Mouse (Mus musculus): ENCODE measurements around the gene Pde4a. TPM values are rescaled to one million over a fixed set of nuclear protein-coding genes. Genes with fewer than 3 reads are reported as not detected.
"Not testable (repeated sequence)": the region's sequence is repeated elsewhere in the genome, so short reads cannot be mapped to it uniquely, and the experiment has no call there.

Pde4a gene
- total RNA-seq, 2 experiments from 2014 or later = 6.2 to 13.3 TPM

DNA sequence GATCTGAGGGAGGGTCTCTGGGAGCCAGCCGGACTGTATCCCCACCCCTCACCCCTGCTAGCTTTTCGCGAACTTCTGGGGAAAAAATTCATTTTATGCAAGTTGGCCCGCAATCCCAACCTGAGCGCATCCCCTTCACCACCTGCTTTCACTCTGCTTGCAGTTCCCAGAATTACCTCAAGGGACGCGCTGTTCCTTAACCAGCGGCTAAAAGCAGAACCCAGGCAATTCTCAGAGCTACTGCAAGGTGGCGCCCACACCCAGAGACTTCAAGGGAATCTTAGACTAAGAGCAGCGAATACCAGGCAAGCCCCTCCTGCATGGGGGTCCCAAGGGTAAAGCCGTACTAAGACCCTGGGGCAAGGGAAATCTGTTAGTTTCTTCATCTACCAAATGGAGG, 75.8 kb downstream of the Pde4a start:
- DNase-seq (ENCODE audit: low spot score in 2 of 2) = peak; percentile 64 to 67

DNA sequence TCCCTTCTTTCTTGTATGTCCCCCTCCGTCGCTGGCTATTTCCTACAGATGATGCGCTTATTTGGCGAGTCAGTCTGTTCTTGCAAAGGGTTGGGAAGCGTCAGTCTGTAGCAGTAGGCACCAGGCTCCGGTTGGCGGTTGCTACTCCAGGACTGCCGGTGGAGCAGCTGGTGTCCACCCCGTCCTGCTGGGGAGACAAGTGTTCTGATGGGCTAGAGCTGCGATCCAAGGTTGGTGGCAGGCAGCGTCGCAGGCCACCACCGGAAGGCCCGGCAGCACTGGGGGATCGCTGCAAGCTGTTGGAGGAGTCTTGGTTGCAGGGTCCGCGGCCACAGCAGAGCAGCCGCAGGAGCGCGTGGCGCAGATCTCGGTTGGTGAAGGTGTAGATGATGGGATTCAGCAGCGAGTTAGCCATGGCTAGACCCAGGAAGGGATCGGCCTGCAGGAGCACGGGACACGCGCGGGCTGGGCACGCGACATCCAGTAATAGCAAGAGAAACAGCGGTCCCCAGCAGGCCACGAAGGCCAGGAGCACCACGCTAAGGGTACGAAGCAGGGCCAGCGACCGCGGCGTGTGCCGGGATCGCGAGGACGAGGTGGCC, 78.4 kb downstream of the Pde4a start:
- no peak for DNase-seq (ENCODE audit: low spot score in 2 of 2)

DNA sequence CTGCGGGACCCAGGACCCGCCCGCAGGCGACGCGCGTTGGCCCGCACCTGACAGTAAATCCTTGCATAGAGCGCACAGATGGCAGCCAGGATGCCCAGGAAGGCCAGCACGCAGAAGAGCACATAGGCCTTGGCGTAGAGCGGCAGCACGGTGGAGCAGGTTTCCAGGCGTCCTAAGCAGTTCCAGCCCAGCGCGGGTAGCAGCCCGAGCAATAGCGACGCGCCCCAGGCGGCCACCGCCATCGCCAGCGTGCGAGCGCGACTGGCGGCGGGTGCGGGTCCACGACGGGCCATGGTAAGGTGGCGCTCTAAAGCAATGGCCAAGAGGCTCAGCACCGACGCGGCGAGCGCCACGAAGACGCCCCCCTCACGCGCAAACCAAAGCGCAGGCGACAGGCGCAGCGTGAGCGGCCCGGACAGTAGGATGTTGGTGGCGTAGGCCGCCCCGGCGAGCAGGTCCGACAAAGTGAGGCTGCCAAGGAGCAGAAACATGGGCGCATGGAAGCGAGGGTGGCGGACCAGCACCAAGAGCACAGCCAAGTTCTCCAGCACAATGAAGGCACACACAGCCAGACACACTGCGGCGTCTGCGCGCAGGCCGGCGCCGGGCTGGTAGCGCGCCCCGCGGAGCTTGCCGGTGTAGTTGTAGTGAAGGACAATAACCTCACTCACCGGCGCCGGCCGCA, 79.1 kb downstream of the Pde4a start:
- DNase-seq (ENCODE audit: low spot score in 2 of 2) = no peak

DNA sequence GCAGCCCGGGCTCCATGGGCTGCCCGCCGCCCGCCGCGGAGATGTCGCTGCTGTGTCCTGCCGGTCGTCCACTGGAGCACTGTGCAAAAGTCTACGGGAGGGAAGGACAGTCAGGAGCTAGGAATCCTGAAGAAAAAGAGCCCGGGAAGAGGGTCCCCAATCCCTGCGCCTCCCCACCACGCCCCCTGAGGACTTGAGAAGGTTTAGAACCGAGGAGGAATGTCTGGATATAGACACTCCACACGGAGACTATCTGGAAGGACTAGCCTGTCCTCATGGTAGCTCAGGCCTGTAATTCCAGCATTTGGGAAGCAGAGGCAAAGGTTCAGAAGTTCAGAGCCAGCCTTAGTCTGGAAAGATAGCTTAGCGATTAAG, 79.6 kb downstream of the Pde4a start:
- DNase-seq (ENCODE audit: low spot score in 2 of 2) = no peak

DNA sequence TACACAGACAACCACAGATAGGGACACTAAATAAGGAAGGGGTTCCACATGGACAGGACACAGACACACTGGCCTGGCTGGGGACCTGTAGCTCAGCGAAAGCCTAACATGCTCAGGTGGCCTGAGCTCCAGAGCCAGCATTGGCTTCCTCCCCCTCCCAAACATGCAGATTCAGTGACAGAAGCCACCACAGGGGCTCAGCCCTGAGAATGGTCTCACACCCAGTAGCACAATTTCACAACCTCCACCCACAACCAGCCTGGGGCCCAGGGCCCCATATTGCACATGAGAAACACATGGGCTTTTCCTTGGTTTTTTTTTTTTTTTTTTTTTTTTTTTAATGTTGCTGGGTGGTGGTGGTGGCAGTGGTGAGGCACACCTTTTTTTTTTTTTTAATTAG, 80.8 kb downstream of the Pde4a start:
- DNase-seq (ENCODE audit: low spot score in 2 of 2) = no peak

DNA sequence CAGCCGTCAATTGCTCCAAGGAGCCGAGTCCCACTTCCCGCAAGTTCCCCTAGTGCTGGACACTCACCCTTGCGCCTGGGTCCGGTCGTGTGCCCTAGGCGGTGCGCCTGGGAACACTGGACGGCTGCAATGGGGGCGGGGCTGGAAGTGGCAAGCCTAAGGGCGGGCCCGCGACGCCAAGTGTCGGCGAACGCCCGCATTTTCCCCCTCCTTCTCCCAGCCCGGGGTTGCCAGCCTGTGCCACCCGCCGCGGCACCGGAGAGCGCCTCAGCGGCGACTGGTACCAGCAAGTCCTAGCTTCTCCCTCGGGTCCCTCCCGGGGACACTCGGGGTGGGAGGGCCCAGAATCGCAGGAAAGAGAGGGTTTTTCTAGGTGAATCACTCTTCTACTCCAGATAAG, 82.8 kb downstream of the Pde4a start, which contains the start of gene S1pr5:
Gene S1pr5 (minus strand): TSS at position 118 of the 400 bp plus-strand sequence.
- DNase-seq (ENCODE audit: low spot score in 2 of 2) = peak; percentile 26 to 53

DNA sequence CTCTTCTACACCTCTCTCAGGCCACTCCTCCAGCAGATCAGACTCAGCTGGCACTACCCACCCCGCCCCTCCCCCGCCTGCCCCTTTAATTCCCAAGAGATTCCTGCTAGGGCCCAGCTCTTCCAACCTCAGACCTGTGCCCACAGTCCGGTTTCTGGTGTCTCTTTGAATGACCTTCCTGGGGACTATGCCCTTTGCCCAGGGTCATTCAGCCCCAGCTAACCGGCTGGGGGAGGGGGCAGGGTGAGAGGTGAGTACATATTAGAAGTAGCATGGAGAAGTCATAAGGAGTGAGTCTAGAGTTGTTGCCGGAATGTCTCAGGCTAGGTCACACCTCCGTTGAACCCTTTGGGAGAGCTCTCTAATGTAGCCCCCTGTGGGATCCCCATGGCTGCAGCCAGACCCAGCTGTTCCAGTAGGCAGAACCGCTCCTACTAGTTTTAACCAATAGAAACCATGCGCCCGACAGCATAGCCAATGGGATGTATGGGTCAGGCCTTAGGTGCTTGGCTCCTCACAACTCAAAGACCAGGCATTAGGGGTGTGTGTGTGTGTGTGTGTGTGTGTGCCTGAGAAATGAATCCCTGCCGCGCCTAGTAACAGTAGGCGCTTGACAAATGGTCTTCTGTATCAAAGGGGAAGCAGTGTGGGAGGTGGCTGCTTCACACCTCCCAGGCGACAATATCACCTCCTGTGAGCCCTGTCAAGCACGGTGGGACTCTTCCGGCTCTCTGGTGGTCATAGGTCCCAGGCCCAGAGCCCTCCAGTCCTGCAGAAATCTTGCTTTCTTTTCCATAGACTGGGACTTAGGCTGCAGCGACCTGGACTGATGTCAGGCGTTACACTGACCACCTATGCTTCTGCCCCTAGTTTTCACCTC, 84.4 kb downstream of the Pde4a start:
- no peak for DNase-seq (ENCODE audit: low spot score in 2 of 2)

DNA sequence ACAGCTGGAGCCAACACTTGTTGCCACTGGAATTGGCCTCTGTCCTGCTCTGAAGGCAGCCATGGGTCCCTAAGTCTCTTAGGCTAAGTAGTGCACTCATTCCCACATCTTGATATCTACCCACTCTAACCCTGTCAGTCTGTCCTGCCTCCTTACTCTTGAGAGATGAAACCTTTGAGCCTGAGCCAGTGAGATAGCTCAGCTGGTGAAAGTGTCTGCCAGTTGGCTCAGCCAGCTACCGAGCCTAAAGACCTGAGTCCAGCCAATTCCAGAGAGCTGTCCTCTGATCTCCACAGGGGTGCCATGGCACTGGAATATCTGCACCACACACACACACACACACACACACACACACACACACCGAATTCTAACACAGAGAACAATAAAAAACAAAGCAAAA, 85.0 kb downstream of the Pde4a start:
- DNase-seq (ENCODE audit: low spot score in 2 of 2) = no peak

DNA sequence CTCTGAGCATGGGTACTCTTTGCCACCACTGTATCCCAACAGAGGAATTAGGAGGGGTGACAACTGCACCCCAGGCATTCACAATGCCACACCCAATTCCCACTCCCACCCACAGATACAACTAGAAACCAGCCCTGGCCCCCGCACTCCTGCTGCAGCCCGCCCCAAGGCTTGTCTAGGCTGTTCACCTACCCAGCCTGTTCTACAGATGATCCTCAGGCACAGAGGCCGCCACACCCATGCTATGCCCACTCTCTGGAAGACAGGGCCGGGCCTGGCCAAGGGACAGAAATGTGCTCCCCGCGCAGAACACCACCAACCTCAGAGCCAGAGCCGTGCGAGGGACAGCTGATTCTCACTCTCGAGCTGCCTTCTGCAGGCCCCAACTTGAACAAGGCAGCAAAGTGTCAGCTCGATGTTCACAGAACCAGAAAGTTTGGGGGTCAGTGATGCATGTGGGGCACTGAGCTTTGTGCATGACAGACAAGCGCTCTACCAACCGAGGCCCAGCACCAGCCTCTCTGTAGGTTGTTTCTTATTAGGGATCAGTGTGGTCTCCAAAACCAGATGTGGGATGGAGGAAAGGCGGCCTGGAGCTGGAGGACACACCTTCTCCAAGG, 85.7 kb downstream of the Pde4a start:
- DNase-seq (ENCODE audit: low spot score in 2 of 2) = no peak

DNA sequence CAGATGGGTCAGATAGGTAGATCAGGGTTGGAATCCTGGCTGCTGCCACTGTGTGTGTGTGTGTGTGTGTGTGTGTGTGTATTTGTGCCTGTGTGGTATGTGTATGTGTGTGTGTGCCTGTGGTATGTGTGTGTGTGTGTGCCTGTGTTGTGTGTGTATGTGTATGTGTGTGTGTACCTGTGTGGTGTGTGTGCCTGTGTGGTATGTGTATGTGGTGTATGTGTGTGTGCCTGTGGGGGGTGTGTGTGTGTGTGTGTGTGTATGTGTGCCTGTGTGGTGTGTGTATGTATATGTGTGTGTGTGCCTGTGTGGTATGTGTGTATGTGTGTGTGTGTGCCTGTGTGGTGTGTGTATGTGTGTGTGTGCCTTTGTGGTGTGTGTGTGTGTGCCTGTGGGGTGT, 89.2 kb downstream of the Pde4a start:
- DNase-seq (ENCODE audit: low spot score in 2 of 2) = no peak

DNA sequence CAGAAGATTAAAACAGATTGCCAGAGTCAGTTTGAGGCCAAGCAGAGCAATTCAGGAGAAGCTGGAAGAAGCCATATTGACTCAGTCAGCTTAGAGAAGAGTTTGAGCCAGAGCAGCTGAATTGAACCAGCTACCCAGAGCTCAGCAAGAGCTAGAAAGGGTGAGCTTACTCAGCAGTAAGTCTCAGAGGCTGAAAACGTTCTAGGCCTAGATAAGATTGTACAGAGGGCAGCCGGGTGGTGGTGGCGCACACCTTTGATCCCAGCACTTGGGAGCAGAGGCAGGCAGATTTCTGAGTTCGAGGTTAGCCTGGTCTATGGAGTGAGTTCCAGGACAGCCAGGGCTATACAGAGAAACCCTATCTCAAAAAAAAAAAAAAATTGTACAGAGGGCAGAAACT, 90.8 kb downstream of the Pde4a start:
- not testable (repeated sequence) for DNase-seq (ENCODE audit: low spot score in 2 of 2)

DNA sequence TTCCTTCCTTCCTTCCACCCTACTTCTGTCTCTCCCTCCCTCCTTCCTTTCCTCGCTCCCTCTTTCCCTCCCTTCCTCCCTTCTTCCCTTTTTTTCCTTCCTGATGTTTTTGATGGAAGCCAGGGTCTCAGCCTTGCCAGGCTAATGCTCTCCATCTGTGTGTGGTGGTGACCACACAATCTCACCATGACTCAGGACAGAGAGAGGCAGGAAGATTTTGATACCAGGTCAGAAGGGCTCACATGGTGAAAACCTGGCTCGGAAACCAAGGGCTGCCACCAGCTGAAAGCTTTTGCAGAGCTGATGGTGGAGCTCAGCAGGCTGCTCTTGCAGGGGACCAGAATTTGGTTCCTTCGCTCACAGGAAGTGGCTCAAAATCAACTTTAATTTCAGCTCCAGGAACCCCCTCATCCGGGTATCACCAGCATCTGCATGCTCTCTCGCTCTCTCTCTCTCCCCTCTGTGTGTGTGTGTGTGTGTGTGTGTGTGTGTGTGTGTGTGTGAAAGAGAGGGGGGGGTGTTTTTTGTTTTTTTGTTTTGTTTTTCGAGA, 95.1 kb downstream of the Pde4a start:
- no peak for DNase-seq (ENCODE audit: low spot score in 2 of 2)

DNA sequence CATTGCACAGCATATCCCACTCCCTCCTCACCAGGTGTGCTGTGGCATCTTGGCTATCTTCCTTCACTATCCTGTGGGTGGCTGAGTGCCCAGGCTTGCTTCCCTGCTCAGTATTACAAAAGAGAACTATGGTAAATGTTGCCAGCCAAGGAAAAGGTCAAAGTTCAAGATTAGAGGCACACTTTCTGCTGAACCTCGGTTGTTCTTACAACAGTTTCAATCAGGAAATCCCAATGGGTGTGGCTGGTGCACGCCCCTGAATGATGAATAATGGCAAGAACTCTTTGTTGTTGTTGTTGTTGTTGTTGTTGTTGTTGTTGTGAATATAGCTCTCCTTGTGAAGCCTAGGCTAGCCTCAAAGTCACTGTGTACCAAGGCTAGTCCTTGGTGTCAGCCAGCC, 96.3 kb downstream of the Pde4a start:
- no peak for DNase-seq (ENCODE audit: low spot score in 2 of 2)

Other genes starting within 250 kb of the Pde4a start
- 10 to 100 TPM; 33.6 to 34.9 TPM for gene Dnmt1, start 205.8 kb upstream of the Pde4a start, total RNA-seq (2021)
- 10 to 100 TPM; 18.3 to 22.0 TPM for gene S1pr2, start 188.9 kb upstream of the Pde4a start, total RNA-seq (2021)
- gene Mrpl4, start 163.0 kb upstream of the Pde4a start, total RNA-seq (2021) = 100 to 1,000 TPM; 122 to 124 TPM
- 10 to 100 TPM in 1 of 2 experiments, 1 to 10 TPM in 1; 9.0 to 31.8 TPM for gene Icam1, start 149.7 kb upstream of the Pde4a start, total RNA-seq (2021)
- gene Icam4, start 136.3 kb upstream of the Pde4a start, total RNA-seq (2021) = 1 to 10 TPM; 1.2 to 4.8 TPM
- gene Icam5, start 133.6 kb upstream of the Pde4a start, total RNA-seq (2021) = under 1 TPM; 0.13 to 0.23 TPM
- gene Zglp1, start 98.6 kb upstream of the Pde4a start, total RNA-seq (2021) = not detected
- gene Gm49373, start 92.6 kb upstream of the Pde4a start, total RNA-seq (2021) = under 1 TPM; 0.53 to 0.80 TPM
- gene Fdx1l, start 92.1 kb upstream of the Pde4a start, total RNA-seq (2021) = 10 to 100 TPM; 38.3 to 39.2 TPM
- 1 to 10 TPM; 1.8 to 1.9 TPM for gene Gm38431, start 73.7 kb upstream of the Pde4a start, total RNA-seq (2021)
- 10 to 100 TPM; 42.9 to 47.1 TPM for gene Raver1, start 73.7 kb upstream of the Pde4a start, total RNA-seq (2021)
- 10 to 100 TPM; 14.0 to 14.5 TPM for gene Tyk2, start 34.5 kb upstream of the Pde4a start, total RNA-seq (2021)
- 100 to 1,000 TPM; 175 to 181 TPM for gene Cdc37, start 15.7 kb upstream of the Pde4a start, total RNA-seq (2021)
- gene Keap1, start 73.6 kb downstream of the Pde4a start, total RNA-seq (2021) = 10 to 100 TPM; 44.9 to 51.2 TPM
- gene S1pr5, start 82.7 kb downstream of the Pde4a start, total RNA-seq (2021) = 1 to 10 TPM in 1 of 2 experiments, under 1 TPM in 1; 0.50 to 1.0 TPM
- 10 to 100 TPM; 39.9 to 52.6 TPM for gene Atg4d, start 99.6 kb downstream of the Pde4a start, total RNA-seq (2021)
- gene Kri1, start 122.3 kb downstream of the Pde4a start, total RNA-seq (2021) = 10 to 100 TPM; 31.1 to 34.9 TPM
- 10 to 100 TPM in 1 of 2 experiments, 1 to 10 TPM in 1; 9.1 to 11.8 TPM for gene Cdkn2d, start 125.7 kb downstream of the Pde4a start, total RNA-seq (2021)
- not detected for gene Ap1m2, start 146.6 kb downstream of the Pde4a start, total RNA-seq (2021)
- gene Slc44a2, start 155.0 kb downstream of the Pde4a start, total RNA-seq (2021) = 10 to 100 TPM; 36.3 to 48.3 TPM
- gene Ilf3, start 202.2 kb downstream of the Pde4a start, total RNA-seq (2021) = 10 to 100 TPM; 56.5 to 59.6 TPM
- gene Qtrt1, start 246.1 kb downstream of the Pde4a start, total RNA-seq (2021) = 10 to 100 TPM; 15.6 to 18.5 TPM

All from adrenal gland, adult 18-20 months (tissue).